Mouse (Mus musculus): ENCODE measurements at regions not wholly inside any gene's neighbourhood (a gene's known extent, or its start where the extent isn't known, plus 50 kb on each side); places are given as distances from the start of the nearest gene placed in this dataset.

- Histone ChIP-seq H3K4me2 (replicated peaks) (no peak overlapping the region), H3K9ac (replicated peaks) (no peak overlapping the region), H3K36me3 (no peaks in the 10 kb centered on the region), H3K4me3 (replicated peaks) (no peak overlapping the region), H3K27me3 (no peaks in the 10 kb centered on the region), H3K4me1 (replicated peaks) (no peaks in the 10 kb centered on the region), H3K9me3 (no peaks in the 10 kb centered on the region), H3K27ac (no peak overlapping the region)
- WGBS = 66% methylated on average over 3 of the region's 3 CpGs
- no peak for ATAC-seq
Measured at GRCm38 (mm10) chr3:37938284-37938596, 213.9 kb upstream of the Gm5148 start.

DNA sequence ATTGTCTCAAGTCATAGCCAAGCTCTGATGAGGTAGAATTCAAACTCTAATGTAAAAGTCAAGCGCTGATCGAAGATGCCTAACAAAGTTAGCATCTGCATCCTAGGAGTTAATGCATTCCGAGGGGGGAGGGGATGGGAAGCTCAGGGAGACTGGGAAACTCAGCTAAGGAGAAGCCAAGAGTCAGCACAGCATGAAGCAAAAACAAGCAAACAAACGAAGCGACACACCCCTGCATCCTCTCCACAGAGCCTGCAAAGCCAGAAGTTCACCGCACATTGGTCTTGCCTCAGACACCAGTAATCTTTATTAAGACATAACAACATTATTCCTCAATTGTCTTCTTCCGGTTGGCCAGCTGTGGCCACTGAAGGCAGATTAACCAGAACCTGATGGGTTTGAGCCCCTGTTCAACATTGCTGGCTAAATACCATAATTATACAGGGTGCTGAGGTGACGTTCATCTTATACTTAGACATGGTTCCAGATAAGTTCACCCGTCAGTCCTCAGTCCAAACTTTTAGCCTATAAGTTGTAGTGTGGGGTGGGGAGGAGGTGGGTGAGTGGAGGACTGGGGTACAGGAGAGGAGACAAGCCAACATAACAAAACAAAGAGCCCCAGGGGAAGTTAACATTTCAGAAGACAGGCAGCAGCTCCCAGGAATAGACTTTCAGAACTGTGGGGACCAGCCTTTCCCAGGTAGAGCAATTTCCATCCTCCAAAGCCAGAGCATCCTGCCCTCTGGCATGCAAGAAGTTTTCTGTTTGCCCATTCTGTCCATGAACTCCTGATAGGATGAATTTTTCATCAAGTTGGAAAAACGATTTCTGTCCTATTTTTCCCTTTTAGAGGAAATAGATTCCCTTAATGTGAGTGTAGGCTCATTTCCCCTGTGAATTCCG, 213.3 kb upstream of the Gm5148 start:
- 49% methylated on average over 11 of the region's 11 CpGs for WGBS
- ATAC-seq = no peak
- Histone ChIP-seq H3K4me3 (replicated peaks) (no peak overlapping the region), H3K4me2 (replicated peaks) (no peak overlapping the region), H3K9ac (replicated peaks) (no peak overlapping the region), H3K27me3 (no peaks in the 10 kb centered on the region), H3K4me1 (replicated peaks) (no peaks in the 10 kb centered on the region), H3K27ac (no peak overlapping the region), H3K36me3 (no peaks in the 10 kb centered on the region), H3K9me3 (no peaks in the 10 kb centered on the region)

- no peak for ATAC-seq
- Histone ChIP-seq H3K4me3 (replicated peaks) (no peak overlapping the region), H3K27me3 (no peaks in the 10 kb centered on the region), H3K9ac (replicated peaks) (no peak overlapping the region), H3K27ac (no peak overlapping the region), H3K36me3 (no peaks in the 10 kb centered on the region), H3K9me3 (no peaks in the 10 kb centered on the region), H3K4me1 (replicated peaks) (no peaks in the 10 kb centered on the region), H3K4me2 (replicated peaks) (no peak overlapping the region)
- 77% methylated on average over 12 of the region's 12 CpGs for WGBS
Measured at GRCm38 (mm10) chr3:37936251-37936931, 212.1 kb upstream of the Gm5148 start.

- Histone ChIP-seq H3K9me3 (no peaks in the 10 kb centered on the region), H3K4me3 (replicated peaks) (no peak overlapping the region), H3K4me1 (replicated peaks) (no peaks in the 10 kb centered on the region), H3K4me2 (replicated peaks) (no peak overlapping the region), H3K36me3 (no peaks in the 10 kb centered on the region), H3K27me3 (no peaks in the 10 kb centered on the region), H3K9ac (replicated peaks) (no peak overlapping the region), H3K27ac (no peak overlapping the region)
- ATAC-seq = no peak
- 64% methylated on average over 10 of the region's 10 CpGs for WGBS
Measured at GRCm38 (mm10) chr3:37934905-37935708, 210.8 kb upstream of the Gm5148 start.

DNA sequence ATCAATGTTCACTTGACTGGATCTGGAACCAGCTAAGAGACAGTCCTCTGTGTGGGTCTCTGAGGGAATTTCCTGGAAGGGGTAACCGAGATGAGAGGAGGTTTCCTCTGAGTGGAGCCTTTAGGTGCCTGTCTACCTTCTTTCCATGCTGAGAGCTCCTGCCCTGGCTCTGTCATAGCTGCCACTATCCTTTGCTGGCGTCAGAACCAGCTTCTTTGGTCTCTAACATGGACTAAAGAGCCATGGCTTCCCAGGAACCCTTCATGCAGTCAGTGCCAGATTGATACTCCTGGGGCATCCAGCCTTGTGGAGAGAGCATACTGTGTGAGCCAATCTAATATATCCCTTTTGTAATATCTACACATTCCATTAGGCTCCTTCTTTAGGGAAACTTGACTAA, 209.9 kb upstream of the Gm5148 start:
- WGBS = 89% methylated on average over 2 of the region's 2 CpGs
- ATAC-seq = no peak
- no peaks in the 10 kb centered on the region for H3K4me1 ChIP-seq (replicated peaks)
- H3K27ac ChIP-seq = no peak overlapping the region
- no peaks in the 10 kb centered on the region for H3K27me3 ChIP-seq
- H3K4me3 ChIP-seq (replicated peaks) = no peak overlapping the region
- no peak overlapping the region for H3K4me2 ChIP-seq (replicated peaks)
- H3K9me3 ChIP-seq = no peaks in the 10 kb centered on the region
- no peak overlapping the region for H3K9ac ChIP-seq (replicated peaks)
- H3K36me3 ChIP-seq = no peaks in the 10 kb centered on the region

- Histone ChIP-seq H3K4me1 (replicated peaks) (no peaks in the 10 kb centered on the region), H3K9me3 (peaks cover 6% of the 10 kb centered on the region), H3K4me2 (replicated peaks) (no peak overlapping the region), H3K9ac (replicated peaks) (no peak overlapping the region), H3K4me3 (replicated peaks) (no peak overlapping the region), H3K36me3 (no peaks in the 10 kb centered on the region), H3K27ac (no peak overlapping the region), H3K27me3 (no peaks in the 10 kb centered on the region)
- 82% methylated on average over 6 of the region's 6 CpGs for WGBS
- no peak for ATAC-seq
Measured at GRCm38 (mm10) chr3:37928731-37929130, 204.4 kb upstream of the Gm5148 start.

GRCm38 (mm10) chr3:37919450-37920156, 195.3 kb upstream of the Gm5148 start:
- ATAC-seq = no peak
- H3K4me3 ChIP-seq (replicated peaks) = no peak overlapping the region
- H3K27me3 ChIP-seq = peaks cover 13% of the 10 kb centered on the region
- no peak overlapping the region for H3K27ac ChIP-seq
- peaks cover 5% of the 10 kb centered on the region for H3K4me1 ChIP-seq (replicated peaks)
- H3K36me3 ChIP-seq = no peaks in the 10 kb centered on the region
- H3K9me3 ChIP-seq = no peaks in the 10 kb centered on the region
- 36% methylated on average over 4 of the region's 4 CpGs for WGBS
- H3K9ac ChIP-seq (replicated peaks) = no peak overlapping the region
- no peak overlapping the region for H3K4me2 ChIP-seq (replicated peaks)

DNA sequence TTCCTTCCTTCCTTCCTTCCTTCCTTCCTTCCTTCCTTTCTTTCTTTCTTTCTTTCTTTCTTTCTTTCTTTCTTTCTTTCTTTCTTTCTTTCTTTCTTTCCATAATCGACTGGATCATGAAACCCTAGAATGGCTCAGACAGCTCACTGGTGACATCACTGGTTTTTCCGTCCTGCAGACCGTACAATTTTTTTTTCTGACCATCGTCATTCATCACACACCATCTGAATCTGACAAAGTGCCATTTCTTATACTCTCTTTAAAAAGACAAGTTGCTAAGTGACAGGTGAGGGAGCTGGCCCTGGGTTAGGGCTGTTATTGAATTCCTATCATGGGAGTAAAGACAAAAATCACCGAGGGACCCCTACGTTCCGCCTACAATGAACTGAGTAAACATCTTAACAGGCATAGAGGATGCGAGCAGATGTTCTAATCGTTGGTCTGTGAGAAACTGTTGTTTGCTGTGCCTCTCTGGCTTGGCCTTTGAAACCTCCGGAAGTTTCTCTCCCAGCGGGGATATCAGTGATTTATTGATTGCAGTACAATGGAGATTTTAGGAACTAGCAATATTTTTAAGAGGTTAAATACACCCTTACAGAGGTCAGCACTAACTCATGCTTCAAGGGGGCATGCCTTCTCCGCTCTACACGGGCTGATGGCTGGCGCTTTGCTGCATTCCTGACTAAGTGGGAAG, 192.6 kb upstream of the Gm5148 start:
- Histone ChIP-seq H3K4me1 (replicated peaks) (peaks cover 5% of the 10 kb centered on the region), H3K4me2 (replicated peaks) (no peak overlapping the region), H3K9me3 (no peaks in the 10 kb centered on the region), H3K36me3 (no peaks in the 10 kb centered on the region), H3K9ac (replicated peaks) (no peak overlapping the region), H3K27me3 (peaks cover 13% of the 10 kb centered on the region), H3K4me3 (replicated peaks) (no peak overlapping the region), H3K27ac (no peak overlapping the region)
- WGBS = 24% methylated on average over 14 of the region's 14 CpGs
- ATAC-seq = no peak

- no peaks in the 10 kb centered on the region for H3K9me3 ChIP-seq
- H3K27me3 ChIP-seq = peaks cover 13% of the 10 kb centered on the region
- no peak overlapping the region for H3K4me2 ChIP-seq (replicated peaks)
- H3K9ac ChIP-seq (replicated peaks) = no peak overlapping the region
- 66% methylated on average over 3 of the region's 3 CpGs for WGBS
- no peaks in the 10 kb centered on the region for H3K36me3 ChIP-seq
- peaks cover 5% of the 10 kb centered on the region for H3K4me1 ChIP-seq (replicated peaks)
- ATAC-seq = no peak
- H3K4me3 ChIP-seq (replicated peaks) = no peak overlapping the region
- H3K27ac ChIP-seq = no peak overlapping the region
Measured at GRCm38 (mm10) chr3:37916281-37916680, 192.0 kb upstream of the Gm5148 start.

GRCm38 (mm10) chr3:37915673-37916072, 191.4 kb upstream of the Gm5148 start:
- Histone ChIP-seq H3K4me3 (replicated peaks) (no peak overlapping the region), H3K36me3 (no peaks in the 10 kb centered on the region), H3K9ac (replicated peaks) (no peak overlapping the region), H3K27ac (no peak overlapping the region), H3K4me2 (replicated peaks) (no peak overlapping the region), H3K4me1 (replicated peaks) (peaks cover 5% of the 10 kb centered on the region), H3K27me3 (peaks cover 9% of the 10 kb centered on the region), H3K9me3 (no peaks in the 10 kb centered on the region)
- WGBS = 68% methylated on average over 2 of the region's 2 CpGs
- ATAC-seq = no peak

DNA sequence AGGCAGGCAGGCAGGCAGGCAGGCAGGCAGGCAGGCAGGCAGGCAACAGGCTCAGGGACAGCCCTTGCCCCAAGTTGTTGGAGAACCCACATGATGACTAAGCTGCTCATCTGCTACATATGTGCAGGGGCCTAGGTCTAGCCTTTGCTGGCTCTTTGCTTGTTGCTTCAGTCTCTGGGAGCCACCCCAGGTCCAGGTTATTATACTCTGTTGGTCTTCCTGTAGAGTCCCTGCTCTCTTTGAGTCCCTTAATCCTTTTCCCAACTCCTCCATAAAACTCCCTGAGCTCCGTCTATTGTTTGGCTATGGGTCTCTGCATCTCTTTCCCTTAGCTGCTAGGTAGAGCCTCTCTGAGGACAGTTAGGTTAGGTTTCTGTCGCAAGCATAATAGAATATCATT, 189.8 kb upstream of the Gm5148 start:
- WGBS = 91% methylated on average over 2 of the region's 2 CpGs
- no peak overlapping the region for H3K27ac ChIP-seq
- H3K4me3 ChIP-seq (replicated peaks) = no peak overlapping the region
- no peak for ATAC-seq
- H3K36me3 ChIP-seq = no peaks in the 10 kb centered on the region
- H3K4me1 ChIP-seq (replicated peaks) = peaks cover 5% of the 10 kb centered on the region
- no peak overlapping the region for H3K4me2 ChIP-seq (replicated peaks)
- H3K9me3 ChIP-seq = no peaks in the 10 kb centered on the region
- no peak overlapping the region for H3K9ac ChIP-seq (replicated peaks)
- peaks cover 8% of the 10 kb centered on the region; the same call in 1 of the 2 replicates for H3K27me3 ChIP-seq

All from midbrain, embryonic 13.5 days (tissue).